Comparison of ENCODE assay signal across 27 mouse cellular contexts in genomic region chr6:90768526-90768925, GRCm38 (mm10).
"Had no signal": no experiment of that assay in that cellular context is flagged by ENCODE, and none has a peak within 500 bp of the region (broad histone marks: within the 10 kb centered on the region; RNA-seq: fewer than 3 reads in every experiment).

No protein-coding gene starts in this region.

- H3K27me3 ChIP-seq: heart, embryonic 13.5 days; heart, embryonic 15.5 days; hindbrain, embryonic 12.5 days; intestine, embryonic 15.5 days; kidney, embryonic 15.5 days; limb, embryonic 12.5 days; liver, embryonic 13.5 days; liver, embryonic 15.5 days had no signal

- ATAC-seq: hindbrain, embryonic 16.5 days; inflammation-experienced regulatory T-cells, adult 6 months; intestine, embryonic 15.5 days; intestine, postnatal 0 days; liver, postnatal 0 days had no signal

- DNase-seq: gastrocnemius, postnatal 25 days; heart, postnatal 36 days; kidney, adult 18-20 months; kidney, adult 9 months; kidney, postnatal 10 days; kidney, postnatal 25 days; kidney, postnatal 4 days; liver; liver, embryonic 13.5 days; liver, postnatal 0 days had no signal

- H3K4me1 ChIP-seq: liver, embryonic 15.5 days had no signal

- H3K4me2 ChIP-seq: heart, embryonic 13.5 days; heart, embryonic 15.5 days; hindbrain, embryonic 12.5 days; hindbrain, embryonic 14.5 days; intestine, embryonic 15.5 days; kidney, embryonic 15.5 days; limb, embryonic 12.5 days; liver, embryonic 11.5 days; liver, embryonic 13.5 days; liver, embryonic 15.5 days had no signal

- H3K36me3 ChIP-seq: heart, embryonic 10.5 days; heart, embryonic 13.5 days; heart, embryonic 15.5 days; intestine, embryonic 15.5 days; kidney, embryonic 15.5 days; limb, embryonic 10.5 days; limb, embryonic 12.5 days; liver, embryonic 13.5 days; liver, embryonic 15.5 days had no signal

- H3K9ac ChIP-seq: heart, embryonic 13.5 days; heart, embryonic 15.5 days; hindbrain, embryonic 12.5 days; hindbrain, embryonic 14.5 days; intestine, embryonic 15.5 days; kidney, embryonic 15.5 days; limb, embryonic 12.5 days; liver, embryonic 13.5 days; liver, embryonic 15.5 days; liver, postnatal 0 days had no signal

- H3K4me3 ChIP-seq: heart, embryonic 10.5 days; heart, embryonic 13.5 days; heart, embryonic 15.5 days; hindbrain, embryonic 10.5 days; hindbrain, embryonic 12.5 days; intestine, embryonic 15.5 days; kidney, embryonic 15.5 days; layer of hippocampus, adult 2 months; left cerebral cortex, adult 2 months; limb, embryonic 10.5 days; limb, embryonic 12.5 days; liver, embryonic 13.5 days; liver, embryonic 15.5 days had no signal

- H3K27ac ChIP-seq: heart, embryonic 10.5 days; heart, embryonic 13.5 days; heart, embryonic 15.5 days; hindbrain, embryonic 10.5 days; hindbrain, embryonic 12.5 days; hindbrain, embryonic 14.5 days; intestine, embryonic 15.5 days; kidney, embryonic 15.5 days; layer of hippocampus, adult 2 months; left cerebral cortex, adult 2 months; limb, embryonic 10.5 days; limb, embryonic 12.5 days; liver, embryonic 13.5 days; liver, embryonic 15.5 days had no signal

- H3K9me3 ChIP-seq: heart, embryonic 10.5 days; heart, embryonic 13.5 days; heart, embryonic 15.5 days; hindbrain, embryonic 10.5 days; hindbrain, embryonic 12.5 days; intestine, embryonic 15.5 days; kidney, embryonic 15.5 days; limb, embryonic 10.5 days; limb, embryonic 12.5 days; liver, embryonic 13.5 days; liver, embryonic 15.5 days had no signal
